Mouse (Mus musculus): ENCODE measurements around the gene Ift122. TPM values are rescaled to one million over a fixed set of nuclear protein-coding genes. Genes with fewer than 3 reads are reported as not detected.

Gene Ift122
- polyA plus RNA-seq, 1 experiment: 1.1 TPM

- no peak for TF ChIP-seq GATA1 (IDR thresholded peaks at IDR 0.05; ENCODE audit: borderline replicate concordance, low read length)
- no peak for TF ChIP-seq FLI1 (IDR thresholded peaks at IDR 0.05; ENCODE audit: low read length)
- Histone ChIP-seq H3K4me1 (peaks cover 31% of the 10 kb centered on the region), H3K4me3 (replicated peaks) (no peak overlapping the region), H3K27me3 (replicated peaks) (no peaks in the 10 kb centered on the region), H3K36me3 (replicated peaks; ENCODE audit: low read length) (peaks cover 74% of the 10 kb centered on the region), H3K9me3 (no peaks in the 10 kb centered on the region)
These were observed 8.3 kb upstream of the Ift122 start for GRCm38 (mm10) chr6:115845006-115845405.

- H3K36me3 ChIP-seq (replicated peaks; ENCODE audit: low read length): peaks cover 74% of the 10 kb centered on the region
- TF ChIP-seq GATA1 (IDR thresholded peaks at IDR 0.05; ENCODE audit: borderline replicate concordance, low read length): no peak
- TF ChIP-seq FLI1 (IDR thresholded peaks at IDR 0.05; ENCODE audit: low read length): no peak
- no peaks in the 10 kb centered on the region for H3K9me3 ChIP-seq
- peak overlapping the region; percentile 70 for H3K4me3 ChIP-seq (replicated peaks)
- H3K4me1 ChIP-seq: peaks cover 44% of the 10 kb centered on the region
- no peaks in the 10 kb centered on the region for H3K27me3 ChIP-seq (replicated peaks)
These were observed 6.4 kb upstream of the Ift122 start for GRCm38 (mm10) chr6:115846640-115847411.

GRCm38 (mm10) chr6:115848598-115849304, 4.5 kb upstream of the Ift122 start:
- H3K4me3 ChIP-seq (replicated peaks): no peak overlapping the region
- H3K27me3 ChIP-seq (replicated peaks): no peaks in the 10 kb centered on the region
- H3K4me1 ChIP-seq: peaks cover 59% of the 10 kb centered on the region
- TF ChIP-seq GATA1 (IDR thresholded peaks at IDR 0.05; ENCODE audit: borderline replicate concordance, low read length): no peak
- no peak for TF ChIP-seq FLI1 (IDR thresholded peaks at IDR 0.05; ENCODE audit: low read length)
- H3K9me3 ChIP-seq: no peaks in the 10 kb centered on the region
- H3K36me3 ChIP-seq (replicated peaks; ENCODE audit: low read length): peaks cover 54% of the 10 kb centered on the region

- no peak for TF ChIP-seq FLI1 (IDR thresholded peaks at IDR 0.05; ENCODE audit: low read length)
- no peak for TF ChIP-seq GATA1 (IDR thresholded peaks at IDR 0.05; ENCODE audit: borderline replicate concordance, low read length)
- Histone ChIP-seq H3K27me3 (replicated peaks) (no peaks in the 10 kb centered on the region), H3K9me3 (no peaks in the 10 kb centered on the region), H3K4me3 (replicated peaks) (peak overlapping the region; percentile 97), H3K36me3 (replicated peaks; ENCODE audit: low read length) (peaks cover 29% of the 10 kb centered on the region), H3K4me1 (peaks cover 50% of the 10 kb centered on the region)
These were observed 702 bp upstream of the Ift122 start for GRCm38 (mm10) chr6:115852446-115853090.

GRCm38 (mm10) chr6:115853985-115854384, 715 bp downstream of the Ift122 start:
- Histone ChIP-seq H3K4me3 (replicated peaks) (peak overlapping the region; percentile 97), H3K27me3 (replicated peaks) (no peaks in the 10 kb centered on the region), H3K9me3 (no peaks in the 10 kb centered on the region), H3K36me3 (replicated peaks; ENCODE audit: low read length) (peaks cover 19% of the 10 kb centered on the region), H3K4me1 (peaks cover 38% of the 10 kb centered on the region)
- TF ChIP-seq FLI1 (IDR thresholded peaks at IDR 0.05; ENCODE audit: low read length) (no peak), GATA1 (IDR thresholded peaks at IDR 0.05; ENCODE audit: borderline replicate concordance, low read length) (no peak)

- Histone ChIP-seq H3K4me3 (replicated peaks) (no peak overlapping the region), H3K4me1 (peaks cover 41% of the 10 kb centered on the region), H3K36me3 (replicated peaks; ENCODE audit: low read length) (peaks cover 14% of the 10 kb centered on the region), H3K9me3 (no peaks in the 10 kb centered on the region), H3K27me3 (replicated peaks) (no peaks in the 10 kb centered on the region)
- TF ChIP-seq FLI1 (IDR thresholded peaks at IDR 0.05; ENCODE audit: low read length) (no peak), GATA1 (IDR thresholded peaks at IDR 0.05; ENCODE audit: borderline replicate concordance, low read length) (no peak)
These were observed 1.2 kb downstream of the Ift122 start for GRCm38 (mm10) chr6:115854432-115854831.

GRCm38 (mm10) chr6:115855733-115856360, 2.6 kb downstream of the Ift122 start:
- Histone ChIP-seq H3K9me3 (no peaks in the 10 kb centered on the region), H3K36me3 (replicated peaks; ENCODE audit: low read length) (peaks cover 4% of the 10 kb centered on the region), H3K4me1 (peaks cover 38% of the 10 kb centered on the region), H3K27me3 (replicated peaks) (no peaks in the 10 kb centered on the region), H3K4me3 (replicated peaks) (no peak overlapping the region)
- TF ChIP-seq GATA1 (IDR thresholded peaks at IDR 0.05; ENCODE audit: borderline replicate concordance, low read length) (no peak), FLI1 (IDR thresholded peaks at IDR 0.05; ENCODE audit: low read length) (no peak)

GRCm38 (mm10) chr6:115856361-115856745, 3.1 kb downstream of the Ift122 start:
- Histone ChIP-seq H3K9me3 (no peaks in the 10 kb centered on the region), H3K4me3 (replicated peaks) (no peak overlapping the region), H3K4me1 (peaks cover 33% of the 10 kb centered on the region), H3K36me3 (replicated peaks; ENCODE audit: low read length) (no peaks in the 10 kb centered on the region), H3K27me3 (replicated peaks) (no peaks in the 10 kb centered on the region)
- TF ChIP-seq FLI1 (IDR thresholded peaks at IDR 0.05; ENCODE audit: low read length) (no peak), GATA1 (IDR thresholded peaks at IDR 0.05; ENCODE audit: borderline replicate concordance, low read length) (no peak)

GRCm38 (mm10) chr6:115859258-115859657, 6.0 kb downstream of the Ift122 start:
- peaks cover 1% of the 10 kb centered on the region for H3K27me3 ChIP-seq (replicated peaks)
- no peaks in the 10 kb centered on the region for H3K36me3 ChIP-seq (replicated peaks; ENCODE audit: low read length)
- H3K4me3 ChIP-seq (replicated peaks): no peak overlapping the region
- H3K4me1 ChIP-seq: peaks cover 20% of the 10 kb centered on the region
- no peak for TF ChIP-seq GATA1 (IDR thresholded peaks at IDR 0.05; ENCODE audit: borderline replicate concordance, low read length)
- no peak for TF ChIP-seq FLI1 (IDR thresholded peaks at IDR 0.05; ENCODE audit: low read length)
- H3K9me3 ChIP-seq: no peaks in the 10 kb centered on the region
